Mouse (Mus musculus) liver, adult 2 months (tissue): ENCODE data around the gene Vta1. TPM values are rescaled to one million over a fixed set of nuclear protein-coding genes. Genes with fewer than 3 reads are reported as not detected.

Experiments used
- DNase-seq: peaks from one replicate; pipeline ENCODE4 v3.0.0-alpha.2; 2011; ENCODE audit warnings: low read depth, low spot score; ENCODE audit errors: extremely low read depth
- H3K27ac ChIP-seq: fragments of 200-500 bp; replicated peaks from 2 replicates; pipeline ENCODE4 v1.5.1; 2012; ENCODE audit warnings: low read depth, mild to moderate bottlenecking, control low read depth, inconsistent platforms, low read length; ENCODE audit not compliant: insufficient read depth
- H3K27me3 ChIP-seq: fragments of 200-500 bp; 2 replicates; pipeline ENCODE4 v1.6.1; 2012; ENCODE audit warnings: mild to moderate bottlenecking, moderate library complexity, low read length, inconsistent platforms; ENCODE audit not compliant: control insufficient read depth, insufficient read depth
- H3K36me3 ChIP-seq: fragments of 200-500 bp; 2 replicates; pipeline ENCODE4 v1.6.1; 2012; ENCODE audit warnings: low read length, inconsistent platforms; ENCODE audit not compliant: control insufficient read depth, insufficient read depth
- H3K4me1 ChIP-seq: fragments of 200-500 bp; 2 replicates; pipeline ENCODE4 v1.6.1; 2011; ENCODE audit warnings: low read length; ENCODE audit not compliant: control insufficient read depth, insufficient read depth
- H3K4me3 ChIP-seq: fragments of 200-500 bp; 2 replicates; pipeline ENCODE4 v1.5.1; 2011; ENCODE audit warnings: low read depth, mild to moderate bottlenecking, control low read depth, low read length, moderate library complexity; ENCODE audit not compliant: insufficient read depth
- H3K79me2 ChIP-seq: fragments of 200-500 bp; 2 replicates; pipeline ENCODE4 v1.6.1; 2012; ENCODE audit warnings: inconsistent platforms, mild to moderate bottlenecking, low read length, moderate library complexity; ENCODE audit not compliant: control insufficient read depth, insufficient read depth
- H3K9ac ChIP-seq: fragments of 200-500 bp; 2 replicates; pipeline ENCODE4 v1.6.1; 2012; ENCODE audit warnings: low read depth, mild to moderate bottlenecking, control low read depth, inconsistent platforms, low read length
- CTCF ChIP-seq: fragments of 200-500 bp; IDR thresholded peaks from 2 replicates; pipeline ENCODE4 v1.5.1; 2011; ENCODE audit warnings: low read depth, low read length, control low read depth
- POLR2A ChIP-seq: fragments of 200-500 bp; IDR thresholded peaks from 2 replicates; pipeline ENCODE4 v1.6.1; 2011; ENCODE audit warnings: low read length, control low read depth; ENCODE audit not compliant: insufficient read depth; ENCODE audit errors: extremely low read depth
- WGBS: fragments of 180-500 bp; shearing (Covaris S2); methylation state at CpG from one replicate; pipeline ENCODE4 v1.1.7; 2018; 5-methylcytosine and 5-hydroxymethylcytosine counted together
- polyA plus RNA-seq: library from polyadenylated mRNA; depleted of rRNA; stranded (reverse); fragments of >200 nt; gene quantifications from 2 replicates; pipeline ENCODE4 v1.2.3, GENCODE M21; 2012; rRNA removed
- total RNA-seq: library from RNA; depleted of rRNA; stranded (reverse); fragments of >200 nt; gene quantifications from 2 replicates; pipeline ENCODE4 v1.2.3, GENCODE M21; 2014; rRNA removed

The Vta1 gene
- 17.1 and 18.5 TPM in 2 replicates for total RNA-seq
- polyA plus RNA-seq = 36.3 and 47.5 TPM in 2 replicates

DNA sequence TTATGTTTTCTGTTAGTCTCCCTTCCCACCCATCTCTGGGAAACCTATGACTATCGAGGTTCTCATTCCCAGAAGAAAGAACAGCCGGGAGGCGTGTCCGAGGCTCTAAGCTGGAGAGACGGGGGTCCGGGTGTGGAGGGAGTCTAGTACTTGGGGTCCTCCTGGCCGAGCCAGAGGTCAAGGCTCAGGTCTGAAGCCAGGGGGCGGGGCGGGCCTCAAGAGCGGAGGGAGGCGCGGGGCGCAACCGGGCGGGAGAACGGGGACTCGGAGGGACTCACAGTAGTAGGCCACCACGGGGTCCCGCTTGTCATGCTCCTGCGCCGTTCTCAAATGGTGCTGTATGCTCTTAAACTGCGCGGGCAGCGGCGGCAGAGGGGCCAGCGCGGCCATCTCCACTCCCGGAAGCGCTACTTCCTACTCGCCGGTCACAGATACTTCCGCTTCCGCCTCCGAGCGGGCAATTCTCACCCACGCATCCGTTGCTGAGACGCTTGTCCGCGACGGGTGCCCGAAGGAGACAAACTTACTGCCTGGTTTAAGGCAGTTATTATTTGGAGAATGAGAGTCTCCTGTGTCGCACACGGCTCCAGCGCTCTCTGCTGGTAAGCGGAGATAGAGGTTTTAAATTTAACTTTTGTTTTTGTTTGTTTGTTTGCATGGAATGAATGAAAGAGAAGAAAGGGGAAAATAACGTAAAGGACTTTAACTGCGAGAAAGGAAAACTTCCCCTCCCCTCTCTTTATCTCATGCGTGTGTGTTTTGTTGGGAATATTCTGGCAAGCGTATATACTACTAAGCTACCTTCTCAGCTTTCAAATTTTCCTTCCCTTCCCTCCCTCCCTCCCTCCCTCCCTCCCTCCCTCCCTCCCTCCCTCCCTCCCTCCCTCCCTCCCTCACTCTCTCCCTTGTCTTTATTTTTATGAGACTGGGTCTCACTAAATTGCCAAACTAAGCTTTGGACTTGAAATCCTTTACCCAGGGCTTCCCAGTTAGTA, at the start of gene Vta1, which contains the start of gene Nmbr:
Vta1 (minus strand) TSS at position 489 of the 995 bp plus-strand sequence.
Nmbr (plus strand) TSS at position 520 of the 995 bp plus-strand sequence.
- no peaks in the 10 kb centered on the region for H3K27me3 ChIP-seq
- under 1% methylated on average over 50 of the region's 50 CpGs for WGBS
- peak; percentile 95 for DNase-seq
- peak within 1 kb of the TSS; percentile 88 for H3K9ac ChIP-seq
- TF ChIP-seq POLR2A = 0 out of 2 replicates have a peak, but pooled peaks have one; percentile 32
- TF ChIP-seq CTCF = peak; percentile 76
- no peaks in the 10 kb centered on the region for H3K4me1 ChIP-seq
- H3K27ac ChIP-seq = peak within 1 kb of the TSS; percentile 57
- H3K36me3 ChIP-seq = no peaks in the 10 kb centered on the region
- H3K79me2 ChIP-seq = peaks cover 17% of the 10 kb centered on the region; the same call in 1 of the 2 replicates
- H3K4me3 ChIP-seq = peak within 1 kb of the TSS; percentile 98

- Histone ChIP-seq H3K27me3 (no peaks in the 10 kb centered on the region), H3K4me3 (no peak overlapping the region), H3K36me3 (no peaks in the 10 kb centered on the region), H3K79me2 (no peaks in the 10 kb centered on the region), H3K27ac (no peak overlapping the region), H3K9ac (no peak overlapping the region), H3K4me1 (no peaks in the 10 kb centered on the region)
- TF ChIP-seq POLR2A (no peak), CTCF (peak; percentile 45)
- 8% methylated on average over 2 of the region's 2 CpGs for WGBS
- peak; percentile 51 for DNase-seq
These were observed 28.9 kb upstream of the Vta1 start for GRCm38 (mm10) chr10:14734285-14734684.

GRCm38 (mm10) chr10:14725671-14726070, 20.3 kb upstream of the Vta1 start:
- 72% methylated on average over 9 of the region's 9 CpGs for WGBS
- no peaks in the 10 kb centered on the region for H3K27me3 ChIP-seq
- no peak overlapping the region for H3K4me3 ChIP-seq
- no peak overlapping the region for H3K9ac ChIP-seq
- no peaks in the 10 kb centered on the region for H3K4me1 ChIP-seq
- no peak for DNase-seq
- H3K79me2 ChIP-seq = no peaks in the 10 kb centered on the region
- no peak overlapping the region for H3K27ac ChIP-seq
- no peaks in the 10 kb centered on the region for H3K36me3 ChIP-seq
- no peak for TF ChIP-seq CTCF
- TF ChIP-seq POLR2A = no peak

DNA sequence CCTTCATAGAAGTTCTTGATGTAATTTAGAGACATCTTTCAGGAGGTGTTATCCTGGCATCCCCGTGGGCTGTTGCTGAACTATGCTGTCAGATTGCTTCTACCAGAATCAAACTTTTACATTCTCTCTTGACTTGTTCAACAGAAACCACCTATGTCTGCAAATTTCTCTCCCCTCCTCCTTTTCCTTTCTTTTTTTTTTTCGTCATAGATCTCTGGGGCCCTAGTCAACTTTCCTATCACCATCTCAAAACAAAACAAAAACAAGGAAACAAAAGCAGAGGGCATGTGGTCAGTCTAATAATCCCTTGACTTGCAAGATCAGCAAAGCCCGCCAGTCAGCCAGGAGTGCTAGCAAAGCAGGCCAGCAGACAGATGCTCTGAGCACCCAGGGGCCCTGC, 12.8 kb upstream of the Vta1 start, which contains the start of gene Gje1:
Gje1 (minus strand) TSS at position 101 of the 400 bp plus-strand sequence.
- TF ChIP-seq POLR2A (no peak), CTCF (no peak)
- Histone ChIP-seq H3K27ac (no peak within 1 kb of the TSS), H3K36me3 (no peaks in the 10 kb centered on the region), H3K9ac (no peak within 1 kb of the TSS), H3K79me2 (no peaks in the 10 kb centered on the region), H3K4me3 (no peak within 1 kb of the TSS), H3K4me1 (no peaks in the 10 kb centered on the region), H3K27me3 (no peaks in the 10 kb centered on the region)
- no peak for DNase-seq
- 57% methylated on average over 3 of the region's 3 CpGs for WGBS

DNA sequence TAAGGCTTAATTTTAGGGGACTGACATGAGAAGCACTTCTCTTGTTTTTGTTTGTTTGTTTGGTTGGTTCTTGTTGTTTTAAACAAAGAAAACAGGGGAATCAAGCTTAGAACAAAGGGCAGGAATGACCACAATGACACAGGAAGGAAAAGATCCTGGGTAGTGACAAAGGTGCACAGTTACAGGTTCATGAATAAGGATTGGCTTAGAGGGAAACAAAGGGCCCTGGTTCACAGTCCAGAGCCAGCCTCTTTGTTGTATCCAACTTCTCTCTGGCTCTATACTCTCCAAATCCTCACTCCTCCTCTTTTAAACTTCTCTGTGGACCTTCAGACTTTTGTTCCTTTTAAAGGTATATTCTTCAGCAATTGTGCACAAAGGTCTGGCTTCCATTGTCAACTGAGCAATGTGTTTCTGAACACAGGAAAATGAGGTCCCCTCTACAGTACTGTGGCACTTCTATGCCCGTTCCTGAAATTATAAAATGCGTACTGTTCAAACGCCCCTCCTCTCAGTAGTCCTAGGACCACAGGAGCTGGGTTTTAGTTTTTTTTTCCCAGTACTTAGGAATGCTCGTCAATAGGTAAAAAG, 1.4 kb downstream of the Vta1 start:
- no peak overlapping the region for H3K4me3 ChIP-seq
- H3K27me3 ChIP-seq = no peaks in the 10 kb centered on the region
- H3K4me1 ChIP-seq = no peaks in the 10 kb centered on the region
- no peak for DNase-seq
- TF ChIP-seq POLR2A (no peak), CTCF (no peak)
- 68% methylated on average over 4 of the region's 4 CpGs for WGBS
- no peak overlapping the region for H3K9ac ChIP-seq
- peaks cover 17% of the 10 kb centered on the region; the same call in 1 of the 2 replicates for H3K79me2 ChIP-seq
- H3K27ac ChIP-seq = no peak overlapping the region
- H3K36me3 ChIP-seq = no peaks in the 10 kb centered on the region
